Mouse (Mus musculus): ENCODE results near the gene Ndufaf7. TPM values are rescaled to one million over a fixed set of nuclear protein-coding genes. Genes with fewer than 3 reads are reported as not detected.

Ndufaf7 gene
- total RNA-seq, 2 experiments from 2014 or later = 45.8 to 51.1 TPM

GRCm38 (mm10) chr17:78959473-78959872 lies 22.5 kb downstream of the Ndufaf7 start:
- no peak for DNase-seq (ENCODE audit: low spot score in 2 of 2)

DNA sequence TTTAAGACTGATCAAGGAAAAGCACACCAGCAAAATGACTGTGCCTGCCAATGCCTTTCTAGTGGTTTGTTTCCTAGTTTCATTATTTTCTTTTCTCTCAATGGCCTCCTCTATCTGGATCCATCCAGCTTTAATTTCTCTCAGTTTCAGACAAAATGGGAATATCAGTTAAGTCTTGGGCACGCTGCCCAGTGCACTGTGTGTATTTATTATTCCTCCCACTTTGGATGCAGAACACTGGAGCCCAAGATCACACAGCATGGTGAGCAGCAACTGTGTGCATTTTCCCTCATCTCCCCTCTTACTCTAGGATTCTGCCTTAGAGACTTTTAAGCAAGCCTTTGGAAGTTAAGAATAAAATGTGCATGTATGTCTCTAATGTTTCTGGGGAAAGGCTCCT lies 27.5 kb downstream of the Ndufaf7 start:
- DNase-seq (ENCODE audit: low spot score in 2 of 2) = peak; percentile 7 to 49

DNA sequence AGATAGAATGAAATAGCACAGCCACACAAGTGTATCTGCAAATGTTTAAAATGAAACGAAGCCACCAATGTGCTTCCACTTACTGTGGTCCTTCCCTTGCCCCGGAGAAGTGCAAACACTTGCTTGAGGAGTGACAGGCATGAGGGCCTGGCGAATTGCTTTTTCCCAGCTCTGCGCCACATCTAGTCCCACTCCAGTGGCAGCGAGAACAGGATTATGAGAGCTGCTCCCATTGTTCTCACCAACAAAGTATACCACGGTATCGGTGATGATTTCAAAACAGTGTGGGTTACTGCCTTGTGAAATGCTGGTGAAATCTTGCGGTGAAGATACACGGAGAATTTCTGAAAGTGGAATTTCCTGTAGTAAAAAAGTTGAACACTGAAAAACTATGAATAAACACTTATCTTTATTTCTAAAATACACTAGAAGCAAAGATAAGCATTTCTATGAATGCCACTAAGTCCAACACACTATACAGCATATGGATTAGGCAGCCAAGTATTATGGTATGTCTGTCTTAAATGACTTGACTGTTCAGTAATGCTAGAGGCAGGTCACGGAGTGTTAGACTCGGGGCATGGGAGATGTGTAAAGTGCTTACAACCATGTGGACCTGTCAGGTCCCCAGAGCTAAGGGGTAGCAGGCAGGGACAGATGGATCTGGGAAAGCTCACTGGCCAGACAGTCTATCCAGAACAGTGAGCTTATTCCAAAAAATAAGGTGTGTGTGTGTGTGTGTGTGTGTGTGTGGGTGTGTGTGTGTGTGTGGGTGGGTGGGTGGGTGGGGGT lies 29.4 kb downstream of the Ndufaf7 start:
- no peak for DNase-seq (ENCODE audit: low spot score in 2 of 2)

GRCm38 (mm10) chr17:78968500-78968899 lies 31.6 kb downstream of the Ndufaf7 start:
- no peak for DNase-seq (ENCODE audit: low spot score in 2 of 2)

DNA sequence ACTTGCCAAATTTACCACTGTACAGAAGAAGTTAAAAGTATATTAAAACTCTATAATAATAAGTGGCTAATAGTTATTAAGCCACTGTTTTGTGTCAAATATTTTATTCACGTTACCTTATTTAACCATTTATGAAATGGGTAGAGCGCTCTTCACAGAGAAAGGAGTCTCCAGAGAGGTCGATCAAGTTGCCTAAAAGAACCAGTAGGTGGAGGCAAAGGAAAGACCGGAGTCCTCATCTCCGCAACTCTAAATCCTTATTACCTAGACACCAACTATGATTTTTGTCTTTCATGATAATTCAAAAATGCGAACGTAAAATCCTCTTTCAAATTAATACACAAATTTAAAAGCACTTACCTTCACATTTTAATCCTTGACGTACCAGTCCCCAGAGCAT lies 46.2 kb downstream of the Ndufaf7 start:
- no peak for DNase-seq (ENCODE audit: low spot score in 2 of 2)

- no peak for DNase-seq (ENCODE audit: low spot score in 2 of 2)
These were observed 46.8 kb downstream of the Ndufaf7 start for GRCm38 (mm10) chr17:78983736-78984135.

GRCm38 (mm10) chr17:78989015-78989414 lies 52.1 kb downstream of the Ndufaf7 start:
- DNase-seq (ENCODE audit: low spot score in 2 of 2) = no peak

DNA sequence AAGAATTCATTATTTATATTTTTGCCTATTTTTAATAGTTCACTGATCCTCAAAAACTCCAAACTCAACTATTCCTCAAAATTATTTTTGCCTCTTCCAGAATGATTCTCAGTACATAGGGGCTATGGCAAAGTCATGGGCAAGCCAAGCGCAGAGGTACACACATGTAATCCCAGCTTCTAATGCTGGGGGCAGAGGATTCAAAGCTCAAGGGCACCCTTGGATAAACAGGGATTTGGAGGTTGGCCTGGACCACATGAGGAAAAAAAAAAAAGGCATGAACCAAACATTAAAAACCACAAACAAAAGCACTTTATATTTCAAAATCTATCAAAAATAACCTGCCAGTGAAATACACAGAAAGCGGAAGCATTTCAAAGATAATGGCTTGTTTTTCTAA lies 54.6 kb downstream of the Ndufaf7 start:
- no peak for DNase-seq (ENCODE audit: low spot score in 2 of 2)

- DNase-seq (ENCODE audit: low spot score in 2 of 2) = no peak
These were observed 55.5 kb downstream of the Ndufaf7 start for GRCm38 (mm10) chr17:78992303-78993027.

- peak in 1 of 2 experiments; percentile 14 for DNase-seq (ENCODE audit: low spot score in 2 of 2)
These were observed 56.7 kb downstream of the Ndufaf7 start for GRCm38 (mm10) chr17:78993670-78994069.

DNA sequence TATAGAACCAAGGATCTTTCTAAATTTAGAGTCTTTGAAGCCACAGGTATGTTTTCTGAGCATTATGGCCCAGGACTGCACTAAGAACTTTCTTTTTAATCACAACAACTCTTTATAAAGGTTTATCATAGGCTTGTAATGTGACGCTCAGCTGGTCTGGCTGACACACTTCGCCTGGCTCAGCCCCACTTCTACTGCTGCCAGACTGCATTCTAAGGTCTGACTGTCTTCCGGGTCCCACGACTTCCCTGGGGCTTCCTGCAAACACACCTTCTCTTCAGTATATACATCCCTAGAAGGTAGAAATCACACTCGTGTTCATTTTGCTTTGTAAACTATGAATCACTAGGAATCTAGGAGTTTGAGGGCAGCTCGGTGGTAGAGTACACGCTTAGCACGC lies 57.4 kb downstream of the Ndufaf7 start:
- no peak for DNase-seq (ENCODE audit: low spot score in 2 of 2)

GRCm38 (mm10) chr17:78994931-78995820 lies 58.2 kb downstream of the Ndufaf7 start:
- DNase-seq (ENCODE audit: low spot score in 2 of 2) = no peak

Other genes with a start within 250 kb of the Ndufaf7 start
- 10 to 100 TPM; 55.0 to 58.0 TPM for gene Strn, start 199.9 kb upstream of the Ndufaf7 start, total RNA-seq (2021)
- gene Heatr5b, start 101.8 kb upstream of the Ndufaf7 start, total RNA-seq (2021) = 10 to 100 TPM; 50.8 TPM
- 10 to 100 TPM; 39.9 to 42.5 TPM for gene Gpatch11, start 101.6 kb upstream of the Ndufaf7 start, total RNA-seq (2021)
- gene Eif2ak2, start 54.6 kb upstream of the Ndufaf7 start, total RNA-seq (2021) = 1 to 10 TPM; 4.4 to 6.3 TPM
- not detected for gene Sult6b1, start 30.1 kb upstream of the Ndufaf7 start, total RNA-seq (2021)
- gene Cebpzos, start 20.6 kb upstream of the Ndufaf7 start, total RNA-seq (2021) = 10 to 100 TPM; 28.0 to 31.4 TPM
- 10 to 100 TPM; 32.0 to 35.3 TPM for gene Cebpz, start 70 bp upstream of the Ndufaf7 start, total RNA-seq (2021)
- 10 to 100 TPM; 12.0 to 12.9 TPM for gene Prkd3, start 83.7 kb downstream of the Ndufaf7 start, total RNA-seq (2021)
- gene Qpct, start 114.8 kb downstream of the Ndufaf7 start, total RNA-seq (2021) = 10 to 100 TPM; 10.7 to 13.4 TPM